Mouse (Mus musculus): Measurements from ENCODE around the gene Gm14459.
"Not testable (repeated sequence)": the region's sequence is repeated elsewhere in the genome, so short reads cannot be mapped to it uniquely, and the experiment has no call there.

The Gm14459 gene

GRCm38 (mm10) chrX:8524854-8525253, at the start of gene Gm14459:
TSS of gene Gm14459 (minus strand) at chrX:8524954.
- ChIA-PET CTCF (no interaction called here), POLR2A (no interaction called here)

GRCm38 (mm10) chrX:8548155-8548554, 23.4 kb upstream of the Gm14459 start, which contains the start of gene Ssxb6:
TSS of gene Ssxb6 (minus strand) at chrX:8548255.
- POLR2A ChIA-PET, CTCF ChIA-PET: not testable (repeated sequence)
